Mouse (Mus musculus) C2C12 (cell line): ENCODE measurements around the gene Cerk. TPM values are rescaled to one million over a fixed set of nuclear protein-coding genes. Genes with fewer than 3 reads are reported as not detected.
A peak's percentile ranks its signal among the peaks of the same experiment; 100 is the strongest.

Experiments used
- H3K27me3 ChIP-seq: one replicate; pipeline ENCODE4 v1.6.1; 2011; ENCODE audit not compliant: control insufficient read depth, insufficient read depth, insufficient read length
- H3K36me3 ChIP-seq: one replicate; pipeline ENCODE4 v1.6.1; 2011; ENCODE audit not compliant: control insufficient read depth, insufficient read depth
- H3K4me3 ChIP-seq: one replicate; pipeline ENCODE4 v1.5.1; 2011; ENCODE audit warnings: mild to moderate bottlenecking, control low read depth; ENCODE audit not compliant: poor library complexity, insufficient read depth, severe bottlenecking
- H3K79me2 ChIP-seq: one replicate; pipeline ENCODE4 v1.6.1; 2011; ENCODE audit not compliant: control insufficient read depth, insufficient read depth
- H3K79me3 ChIP-seq: one replicate; pipeline ENCODE4 v1.6.1; 2011; ENCODE audit warnings: low read depth, control low read depth
- H3ac ChIP-seq: one replicate; pipeline ENCODE3; 2011; ENCODE audit warnings: low read depth; ENCODE audit not compliant: control insufficient read depth, insufficient read length
- CEBPB ChIP-seq: IDR thresholded peaks from one replicate; pipeline ENCODE4 v1.6.1; 2011; ENCODE audit warnings: low read depth, mild to moderate bottlenecking, control low read depth, moderate library complexity
- CTCF ChIP-seq: IDR thresholded peaks from one replicate; pipeline ENCODE4 v1.5.1; 2011; ENCODE audit not compliant: control insufficient read depth, insufficient read depth, insufficient read length
- FOSL1 ChIP-seq: IDR thresholded peaks from one replicate; pipeline ENCODE4 v1.8.0; 2011; ENCODE audit warnings: mild to moderate bottlenecking, low read length; ENCODE audit not compliant: poor library complexity, insufficient read depth, severe bottlenecking
- MAX ChIP-seq: IDR thresholded peaks from one replicate; pipeline ENCODE4 v1.6.1; 2011; ENCODE audit warnings: mild to moderate bottlenecking, control low read depth
- MYOD1 ChIP-seq: IDR thresholded peaks from one replicate; pipeline ENCODE4 v1.6.1; 2011; ENCODE audit warnings: low read depth; ENCODE audit not compliant: control insufficient read depth, insufficient read length
- MYOG ChIP-seq: IDR thresholded peaks from one replicate; pipeline ENCODE4 v1.6.1; 2011; ENCODE audit not compliant: control insufficient read depth, insufficient read length; ENCODE audit errors: extremely low read depth
- USF1 ChIP-seq: IDR thresholded peaks from one replicate; pipeline ENCODE4 v1.6.1; 2011; ENCODE audit warnings: low read depth, mild to moderate bottlenecking, control low read depth, moderate library complexity
- long read RNA-seq, 2 experiments: library from polyadenylated mRNA; unstranded; transcript quantifications; one replicate each; pipeline ENCODE4 v2.0.0; 2019 to 2020
- polyA plus RNA-seq: library from polyadenylated mRNA; unstranded; fragments of >200 nt; fragmentation: generic; extraction: Trizol; gene quantifications from one replicate; pipeline ENCODE4 v1.2.1, GENCODE M21; 2012; ENCODE audit warnings: missing spikeins

Cerk gene
- 18.1 TPM for polyA plus RNA-seq
- long read RNA-seq, experiment 1, full-length matches to known transcripts: 2 of 2 reads
- long read RNA-seq, experiment 1, partial matches to known transcripts: 0 of 2 reads
- long read RNA-seq, experiment 1, other reads (novel, unspliced or antisense): 0 of 2 reads
- long read RNA-seq, experiment 2, full-length matches to known transcripts: 60 of 66 reads
- long read RNA-seq, experiment 2, partial matches to known transcripts: 1 of 66 reads
- long read RNA-seq, experiment 2, other reads (novel, unspliced or antisense): 5 of 66 reads

DNA sequence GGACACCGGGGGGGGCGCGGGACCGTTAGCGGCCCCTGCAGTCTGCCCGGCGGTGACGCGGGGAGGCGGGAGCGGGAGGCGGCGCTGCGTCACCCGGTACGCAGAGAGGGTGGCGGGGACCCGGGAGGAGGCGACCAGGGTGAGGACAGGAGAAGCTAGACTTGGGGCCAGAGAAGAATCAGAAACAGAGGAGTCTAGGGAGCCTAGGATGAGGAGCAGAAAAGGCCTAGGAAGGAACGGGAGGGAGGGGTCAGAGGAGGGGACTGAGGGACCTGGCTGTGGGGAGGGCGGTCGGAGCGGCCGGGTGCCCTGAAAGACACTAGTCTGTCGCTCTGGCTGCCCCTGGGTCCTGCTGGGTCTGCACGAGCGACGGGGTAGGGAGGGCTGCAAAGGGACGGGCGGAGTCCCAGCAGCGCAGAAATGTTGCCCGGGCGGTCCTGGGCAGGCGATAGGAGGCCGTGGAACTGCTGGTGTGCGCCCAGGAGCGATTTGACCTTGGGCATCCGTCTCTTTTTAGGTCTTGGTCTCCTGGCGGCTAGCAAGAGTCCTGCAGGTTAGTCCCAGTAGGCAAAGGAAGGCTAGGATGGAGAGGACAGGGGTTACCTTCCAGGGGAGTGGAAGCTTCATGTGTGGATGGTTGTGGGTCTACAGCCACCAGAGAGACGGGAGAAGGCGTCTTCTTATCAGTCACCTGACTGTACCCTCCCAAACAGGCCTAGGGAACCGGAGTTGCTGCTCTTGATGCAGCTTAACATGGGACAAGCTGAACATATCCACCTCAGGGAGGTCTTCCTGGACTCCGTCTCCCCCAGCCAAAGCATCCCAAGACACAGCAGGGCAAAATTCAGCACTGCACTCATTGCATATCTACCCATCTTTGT lies at the start of gene Cerk:
Cerk (minus strand) TSS at position 453 of the 881 bp plus-strand sequence.
- no peaks in the 10 kb centered on the region for H3K27me3 ChIP-seq
- no peaks in the 10 kb centered on the region for H3K36me3 ChIP-seq
- H3K4me3 ChIP-seq: peak within 1 kb of the TSS; percentile 70
- peaks cover 1% of the 10 kb centered on the region for H3K79me3 ChIP-seq
- H3K79me2 ChIP-seq: peaks cover 20% of the 10 kb centered on the region
- TF ChIP-seq CTCF (peak; percentile 17), MYOG (no peak)
- peak within 1 kb of the TSS; percentile 89 for H3ac ChIP-seq

DNA sequence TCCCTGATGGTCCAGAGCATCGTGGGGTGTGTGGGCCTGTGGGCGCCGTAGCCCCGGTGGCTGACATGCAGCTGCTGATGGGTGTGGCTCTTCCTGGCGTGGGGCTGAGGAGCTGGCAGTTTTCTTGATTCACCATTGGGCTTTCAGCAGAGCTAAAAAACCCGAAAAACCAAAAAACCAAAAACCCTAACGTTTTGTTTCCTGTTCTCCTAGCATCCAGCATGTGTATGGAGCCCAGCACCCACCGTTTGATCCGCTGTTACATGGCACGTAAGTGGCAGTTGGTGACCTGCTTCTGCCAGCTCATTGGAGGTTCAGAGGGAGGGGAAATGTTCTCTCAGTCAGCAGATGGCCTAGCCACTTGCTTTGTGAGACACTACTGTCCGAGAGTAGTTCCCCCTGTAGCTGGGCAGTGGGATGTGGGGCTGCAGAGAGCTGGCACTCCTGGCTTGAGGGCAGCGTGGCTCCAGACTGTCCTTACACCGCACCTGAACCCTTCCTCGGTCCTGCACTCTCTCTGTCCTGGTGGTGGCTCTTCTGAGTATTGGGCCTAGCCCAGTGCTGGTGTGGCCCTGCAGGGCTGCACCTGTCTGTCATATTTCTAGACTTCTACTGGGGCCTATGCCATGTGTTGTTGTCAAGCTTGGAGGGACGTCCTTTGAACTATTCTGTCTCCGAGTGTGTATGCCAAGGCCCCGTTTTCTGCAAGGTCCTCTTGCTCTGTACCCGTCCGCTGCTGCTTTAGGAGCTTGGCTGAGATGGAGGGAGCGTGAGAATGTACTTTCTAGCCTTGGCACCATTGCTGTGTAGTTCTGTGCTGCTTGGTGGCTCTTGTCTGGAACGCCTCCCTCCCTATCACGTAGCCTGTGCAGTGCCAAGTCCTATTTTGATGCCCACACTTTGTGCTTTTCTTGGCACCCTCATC lies 48.8 kb upstream of the Cerk start:
- Histone ChIP-seq H3K79me2 (no peaks in the 10 kb centered on the region), H3K27me3 (no peaks in the 10 kb centered on the region), H3ac (no peak overlapping the region), H3K4me3 (no peak overlapping the region), H3K79me3 (no peaks in the 10 kb centered on the region), H3K36me3 (no peaks in the 10 kb centered on the region)
- TF ChIP-seq MYOG (no peak), FOSL1 (no peak), CTCF (no peak), MAX (no peak), MYOD1 (no peak), CEBPB (no peak)

DNA sequence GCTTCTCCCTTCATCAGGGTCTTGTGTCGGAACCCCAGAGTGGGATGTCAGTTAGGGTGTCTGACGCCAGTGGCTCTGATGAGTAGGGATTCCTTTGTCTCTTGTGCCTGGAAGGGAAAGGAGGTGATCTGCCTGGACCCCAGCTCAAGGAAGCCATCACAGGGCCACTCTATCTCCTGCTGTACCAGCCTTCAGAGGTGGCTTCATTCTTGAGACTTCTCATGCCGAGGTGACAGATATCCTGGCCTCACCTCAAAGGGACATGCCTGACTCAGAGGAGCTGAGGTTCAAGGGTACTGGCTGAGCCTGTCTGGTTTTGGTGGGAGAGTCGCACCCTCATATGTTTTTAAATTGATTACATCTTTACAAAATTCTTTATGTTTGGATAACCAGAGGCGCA lies 48.1 kb upstream of the Cerk start:
- Histone ChIP-seq H3ac (no peak overlapping the region), H3K79me3 (no peaks in the 10 kb centered on the region), H3K27me3 (no peaks in the 10 kb centered on the region), H3K36me3 (no peaks in the 10 kb centered on the region), H3K79me2 (no peaks in the 10 kb centered on the region), H3K4me3 (no peak overlapping the region)
- TF ChIP-seq MAX (no peak), MYOD1 (no peak), CTCF (no peak), USF1 (no peak), MYOG (no peak), CEBPB (no peak)

DNA sequence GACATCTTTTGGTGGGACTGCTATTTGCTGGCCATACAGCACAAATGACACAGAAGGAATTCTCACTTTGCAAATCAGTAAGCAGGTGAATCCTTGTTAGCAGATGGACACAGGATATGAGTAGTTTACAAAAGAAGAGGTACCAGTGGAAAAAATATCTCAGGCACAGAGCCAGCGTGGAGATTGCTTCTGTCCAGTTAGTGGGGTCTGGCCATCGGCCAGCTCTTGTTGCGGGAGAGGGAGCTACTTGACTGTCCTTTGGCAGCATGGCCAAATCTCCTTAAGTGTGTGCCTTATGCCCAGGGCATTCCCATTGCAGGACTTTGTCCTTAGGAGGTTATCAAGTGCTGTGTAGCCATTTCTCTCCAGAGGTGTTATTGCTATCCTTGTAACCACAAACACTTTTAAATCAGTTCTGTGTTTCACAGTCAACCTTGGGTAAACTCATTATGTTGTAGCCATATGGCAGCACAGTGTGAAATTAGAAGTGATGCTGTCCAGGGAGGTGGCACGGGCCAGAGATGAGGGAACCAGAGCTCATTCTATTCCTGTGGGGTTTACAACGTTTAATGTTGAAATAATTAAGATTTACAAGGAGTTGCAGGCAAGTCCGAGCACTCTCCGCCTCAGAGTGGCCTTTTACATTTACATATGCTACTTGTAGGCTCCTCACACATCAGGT lies 46.0 kb upstream of the Cerk start:
- H3ac ChIP-seq: no peak overlapping the region
- no peak overlapping the region for H3K4me3 ChIP-seq
- H3K79me3 ChIP-seq: no peaks in the 10 kb centered on the region
- no peaks in the 10 kb centered on the region for H3K36me3 ChIP-seq
- no peaks in the 10 kb centered on the region for H3K27me3 ChIP-seq
- TF ChIP-seq CTCF: no peak
- no peak for TF ChIP-seq CEBPB
- TF ChIP-seq MYOD1: no peak
- no peak for TF ChIP-seq MYOG
- TF ChIP-seq MAX: no peak
- TF ChIP-seq FOSL1: no peak
- TF ChIP-seq USF1: no peak
- no peaks in the 10 kb centered on the region for H3K79me2 ChIP-seq

DNA sequence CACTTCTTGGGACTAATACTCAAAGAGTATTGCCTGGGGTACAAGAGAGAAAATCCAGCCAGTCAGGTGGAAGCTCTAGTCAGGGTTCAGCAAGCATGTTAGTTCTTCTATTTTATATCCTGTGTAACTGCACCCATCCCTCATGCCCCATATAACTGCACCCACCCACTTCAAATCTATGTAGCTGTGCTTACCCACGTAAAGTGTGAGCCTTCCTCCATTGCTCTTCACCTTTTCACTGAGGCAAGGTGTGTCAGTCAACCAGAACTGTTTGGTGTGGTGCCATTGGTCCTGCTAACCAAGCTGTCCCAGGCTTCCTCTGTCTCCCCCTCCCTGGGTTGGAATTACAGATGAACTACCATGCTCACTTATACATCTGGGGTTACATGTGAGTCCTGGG lies 45.2 kb upstream of the Cerk start:
- H3K4me3 ChIP-seq: no peak overlapping the region
- no peak overlapping the region for H3ac ChIP-seq
- no peaks in the 10 kb centered on the region for H3K79me2 ChIP-seq
- no peaks in the 10 kb centered on the region for H3K27me3 ChIP-seq
- H3K79me3 ChIP-seq: no peaks in the 10 kb centered on the region
- H3K36me3 ChIP-seq: no peaks in the 10 kb centered on the region
- no peak for TF ChIP-seq MYOD1

DNA sequence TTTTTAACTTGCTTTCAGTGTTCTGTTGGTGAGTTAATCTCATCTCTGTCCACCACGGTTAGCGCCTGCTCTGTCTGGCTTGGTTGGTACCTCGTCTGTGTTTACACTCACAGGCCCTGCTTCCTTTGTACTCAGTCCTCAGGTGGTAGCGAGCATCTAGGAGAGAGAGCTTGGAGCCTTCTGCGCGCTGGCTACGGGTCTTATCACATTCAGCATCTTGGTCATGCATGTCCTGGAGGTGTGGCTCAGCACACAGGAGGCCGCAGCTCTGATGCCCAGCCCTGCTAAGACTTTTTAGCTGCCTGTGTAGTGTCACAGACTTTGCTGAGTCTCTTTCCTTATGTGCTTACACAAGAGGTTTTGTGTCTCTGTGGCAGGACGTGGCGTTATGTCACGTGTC lies 43.7 kb upstream of the Cerk start:
- Histone ChIP-seq H3K4me3 (no peak overlapping the region), H3K79me3 (no peaks in the 10 kb centered on the region), H3K27me3 (no peaks in the 10 kb centered on the region), H3ac (no peak overlapping the region), H3K79me2 (no peaks in the 10 kb centered on the region), H3K36me3 (no peaks in the 10 kb centered on the region)
- TF ChIP-seq FOSL1 (no peak), MYOD1 (no peak), CTCF (no peak), CEBPB (no peak), MYOG (no peak), MAX (no peak), USF1 (no peak)
